Mouse (Mus musculus) thymus, adult 2 months (tissue): Measurements from ENCODE around the gene Mark1.

ENCODE experiments used
- CTCF ChIP-seq: fragments of 200-500 bp; IDR thresholded peaks from 2 replicates; pipeline ENCODE4 v1.5.1; 2012; ENCODE audit warnings: mild to moderate bottlenecking, control low read depth, low read length, moderate library complexity, borderline replicate concordance; ENCODE audit not compliant: control insufficient read depth, poor library complexity, insufficient read depth; ENCODE audit errors: extremely low read depth
- POLR2A ChIP-seq: fragments of 200-500 bp; IDR thresholded peaks from 2 replicates; pipeline ENCODE4 v1.6.1; 2012; ENCODE audit warnings: mild to moderate bottlenecking, low read length, control low read depth, moderate library complexity; ENCODE audit not compliant: control insufficient read depth, poor library complexity, insufficient read depth; ENCODE audit errors: extremely low read depth

DNA sequence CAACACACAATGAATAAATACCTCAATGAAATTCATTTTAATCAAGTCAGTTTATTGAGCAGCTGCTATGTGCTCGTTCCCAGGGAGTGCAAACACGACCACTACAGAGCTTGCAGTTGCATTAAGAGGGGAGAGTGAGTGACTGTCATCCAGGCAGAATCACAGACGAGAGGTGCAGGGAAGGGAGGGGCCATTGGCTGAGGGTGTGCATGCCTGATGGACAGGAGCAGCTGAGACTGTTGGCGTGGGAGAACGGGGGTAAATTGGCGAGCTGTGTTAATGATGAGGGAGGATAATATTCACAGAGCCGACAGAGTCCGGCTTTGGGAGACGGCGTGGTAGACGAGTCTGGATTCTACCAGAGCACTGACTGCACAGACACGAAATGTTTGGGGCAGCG lies 76.5 kb downstream of the Mark1 start:
- TF ChIP-seq CTCF = no peak
- no peak for TF ChIP-seq POLR2A
